Mouse (Mus musculus) midbrain, embryonic 16.5 days (tissue): ENCODE data around the gene Aars2. TPM values are rescaled to one million over a fixed set of nuclear protein-coding genes. Genes with fewer than 3 reads are reported as not detected.

Source experiments
- ATAC-seq: fragments of 200-750 bp; cut with Nextera tagmentation; 2 replicates; pipeline ENCODE4 v1.8.0; 2017; ENCODE audit warnings: moderate TSS enrichment
- H3K27ac ChIP-seq: fragments of 300-500 bp; sonication (generic); 2 replicates; pipeline ENCODE4 v1.5.1; 2014; ENCODE audit warnings: mild to moderate bottlenecking, low read length, mixed read lengths
- H3K27me3 ChIP-seq: fragments of 300-500 bp; sonication (generic); 2 replicates; pipeline ENCODE4 v1.6.1; 2014; ENCODE audit warnings: low read depth, low read length, mixed read lengths; ENCODE audit not compliant: control insufficient read depth, insufficient read depth
- H3K36me3 ChIP-seq: fragments of 300-500 bp; sonication (generic); 2 replicates; pipeline ENCODE4 v1.6.1; 2014; ENCODE audit warnings: mild to moderate bottlenecking, low read length, moderate library complexity, mixed read lengths; ENCODE audit not compliant: control insufficient read depth, insufficient read depth
- H3K4me1 ChIP-seq: fragments of 300-500 bp; sonication (generic); 2 replicates; pipeline ENCODE4 v1.6.1; 2014; ENCODE audit warnings: mild to moderate bottlenecking, low read length, mixed read lengths; ENCODE audit not compliant: control insufficient read depth, insufficient read depth
- H3K4me2 ChIP-seq: fragments of 300-500 bp; sonication (generic); 2 replicates; pipeline ENCODE4 v1.6.1; 2014; ENCODE audit warnings: mild to moderate bottlenecking, low read length, mixed read lengths
- H3K4me3 ChIP-seq: fragments of 300-500 bp; sonication (generic); 2 replicates; pipeline ENCODE4 v1.5.1; 2014; ENCODE audit warnings: low read depth, mild to moderate bottlenecking, low read length, moderate library complexity, mixed read lengths
- H3K9ac ChIP-seq: fragments of 300-500 bp; sonication (generic); 2 replicates; pipeline ENCODE4 v1.6.1; 2014; ENCODE audit warnings: low read depth, low read length, mixed read lengths
- H3K9me3 ChIP-seq: fragments of 300-500 bp; sonication (generic); replicated peaks from 2 replicates; pipeline ENCODE4 v1.6.1; 2014; ENCODE audit warnings: mild to moderate bottlenecking, low read length, mixed read lengths; ENCODE audit not compliant: control insufficient read depth, poor library complexity, severe bottlenecking
- WGBS: fragments of 180-500 bp; shearing (Covaris S2); extraction: QIAGEN DNeasy Blood & Tissue Kit; methylation state at CpG from one replicate; pipeline ENCODE4 v1.1.7; 2014; 5-methylcytosine and 5-hydroxymethylcytosine counted together
- polyA plus RNA-seq: library from polyadenylated mRNA; unstranded; fragments of >200 nt; fragmentation: Nextera tagmentation; extraction: Ambion mirVana; gene quantifications from 2 replicates; pipeline ENCODE4 v1.2.1, GENCODE M21; 2015

The Aars2 gene
- polyA plus RNA-seq, 1 experiment from 2014 or later = 17.6 TPM

DNA sequence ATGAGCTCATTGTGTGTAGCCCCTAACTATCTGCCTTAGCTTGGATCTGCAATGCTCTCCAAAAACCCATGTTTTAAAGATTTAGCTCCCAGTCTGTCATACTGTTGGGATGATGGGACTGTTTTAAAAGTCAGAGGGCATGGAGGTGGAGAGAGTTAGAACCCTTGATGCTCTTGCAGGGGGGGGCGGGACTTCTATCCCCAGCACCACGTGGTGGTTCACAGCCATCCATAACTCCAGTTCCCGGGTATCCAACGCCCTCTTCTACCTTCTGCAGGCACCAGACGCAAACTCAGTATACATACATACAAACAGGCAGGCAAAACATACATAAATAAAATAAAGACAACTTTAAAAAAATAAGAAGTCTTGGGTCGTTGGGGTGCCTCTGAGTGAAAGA lies 33.0 kb upstream of the Aars2 start:
- H3K36me3 ChIP-seq = no peaks in the 10 kb centered on the region
- H3K27me3 ChIP-seq = no peaks in the 10 kb centered on the region
- ATAC-seq = no peak
- peaks cover 7% of the 10 kb centered on the region; the same call in 1 of the 2 replicates for H3K4me1 ChIP-seq
- H3K9me3 ChIP-seq = no peaks in the 10 kb centered on the region
- 88% methylated on average over 6 of the region's 6 CpGs for WGBS
- no peak overlapping the region for H3K4me3 ChIP-seq
- H3K27ac ChIP-seq = no peak overlapping the region
- no peak overlapping the region for H3K9ac ChIP-seq
- H3K4me2 ChIP-seq = no peak overlapping the region

DNA sequence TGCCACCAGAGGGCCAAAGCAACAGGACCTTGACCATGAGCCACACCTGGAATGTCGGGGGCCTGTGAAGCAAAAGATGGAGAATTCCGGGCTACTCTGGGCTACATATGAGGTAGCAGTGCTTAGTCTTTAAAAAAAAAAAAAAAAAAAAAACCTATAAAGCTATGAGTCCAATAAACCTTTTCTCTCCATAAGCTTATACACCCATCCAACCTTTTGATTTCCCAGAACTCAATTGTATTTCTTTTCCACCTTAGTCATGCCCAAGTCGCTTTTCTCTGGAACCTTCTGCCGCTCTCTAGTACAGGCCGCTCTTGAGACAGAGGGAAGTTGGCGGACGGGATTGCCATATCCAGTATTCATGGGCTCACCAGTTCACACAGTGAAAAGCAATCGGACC lies 32.5 kb upstream of the Aars2 start:
- no peaks in the 10 kb centered on the region for H3K27me3 ChIP-seq
- no peaks in the 10 kb centered on the region for H3K36me3 ChIP-seq
- H3K27ac ChIP-seq = peak overlapping the region; percentile 81
- 62% methylated on average over 8 of the region's 8 CpGs for WGBS
- peak overlapping the region; percentile 76 for H3K4me2 ChIP-seq
- peak overlapping the region; percentile 42 for H3K4me3 ChIP-seq
- H3K9ac ChIP-seq = peak overlapping the region; percentile 59
- peak; percentile 40; the same call in 1 of the 2 replicates for ATAC-seq
- no peaks in the 10 kb centered on the region for H3K9me3 ChIP-seq
- H3K4me1 ChIP-seq = peaks cover 7% of the 10 kb centered on the region; the same call in 1 of the 2 replicates

DNA sequence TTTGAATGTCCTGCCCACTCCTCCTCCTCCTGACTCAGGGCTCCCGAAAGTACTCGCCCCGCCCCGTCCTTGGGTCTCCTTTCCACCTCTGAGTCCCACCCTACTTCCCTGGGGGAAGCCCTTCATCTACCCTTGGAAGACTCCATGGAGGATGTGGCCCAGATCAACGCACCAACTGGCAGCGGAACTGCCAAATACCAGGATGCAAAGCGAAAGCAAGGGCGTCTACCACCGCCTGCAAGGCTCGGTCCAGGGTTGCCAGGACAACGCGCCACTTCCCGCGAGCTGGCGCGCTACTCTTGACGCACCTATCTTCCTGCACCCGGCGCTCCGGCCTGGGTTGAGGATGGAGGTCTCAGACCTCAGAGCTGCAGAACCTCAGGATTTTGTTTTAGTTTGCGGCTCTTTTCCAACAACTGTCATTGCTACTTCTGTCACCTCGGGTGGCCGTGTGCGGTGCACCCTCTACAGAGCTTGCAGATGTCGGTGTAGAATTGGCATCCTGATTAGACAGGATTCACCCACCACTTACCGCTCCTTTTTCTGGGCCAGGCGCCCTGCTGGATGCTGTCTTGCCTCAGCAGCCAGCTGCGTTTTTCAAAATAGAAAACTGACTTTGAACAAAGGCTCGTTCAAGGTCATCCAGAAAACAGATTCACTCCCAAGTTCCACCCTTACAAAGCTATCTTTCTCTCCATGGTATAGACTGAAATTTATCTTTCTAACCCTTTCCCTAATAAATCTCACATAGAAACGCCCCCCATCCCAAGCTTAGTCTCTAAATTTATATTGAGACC lies 31.8 kb upstream of the Aars2 start, which contains the start of gene Spats1:
Gene Spats1 (minus strand): TSS at position 747 of the 797 bp plus-strand sequence.
- Histone ChIP-seq H3K27ac (peak within 1 kb of the TSS; percentile 81), H3K4me2 (peak within 1 kb of the TSS; percentile 76), H3K36me3 (no peaks in the 10 kb centered on the region), H3K27me3 (no peaks in the 10 kb centered on the region), H3K9ac (peak within 1 kb of the TSS; percentile 59), H3K9me3 (no peaks in the 10 kb centered on the region), H3K4me3 (peak within 1 kb of the TSS; percentile 42), H3K4me1 (peaks cover 7% of the 10 kb centered on the region; the same call in 1 of the 2 replicates)
- WGBS = 5% methylated on average over 30 of the region's 30 CpGs
- peak; percentile 90 for ATAC-seq

DNA sequence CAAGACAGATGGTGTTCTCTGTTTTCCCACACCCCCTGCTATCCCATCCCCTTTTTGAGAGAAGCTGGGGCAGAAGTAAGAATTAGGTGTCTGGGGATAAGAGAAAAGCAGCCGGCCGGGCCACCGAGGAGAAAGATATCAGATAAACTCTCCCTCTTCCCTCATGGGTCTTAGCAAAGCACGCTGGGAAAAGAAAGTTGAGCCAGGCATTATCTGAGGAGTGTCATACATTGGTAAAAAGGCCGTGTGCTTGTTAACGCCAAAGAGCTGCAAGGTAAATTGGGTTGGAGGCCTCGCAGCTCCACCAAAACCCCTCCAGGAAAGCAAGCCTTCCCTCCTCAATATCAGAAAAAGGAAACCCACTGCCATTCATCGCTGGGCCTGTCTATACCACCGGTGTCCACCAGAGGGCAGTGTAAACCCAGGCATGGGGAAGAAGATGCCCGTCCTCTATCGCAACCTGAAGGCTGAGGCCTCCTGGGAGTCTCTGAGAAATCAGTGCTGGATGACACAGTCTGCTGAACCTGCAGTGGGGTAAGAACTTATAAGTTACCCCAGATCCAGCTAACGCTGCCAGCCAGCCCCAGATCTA lies 28.3 kb upstream of the Aars2 start:
- H3K27me3 ChIP-seq = no peaks in the 10 kb centered on the region
- no peaks in the 10 kb centered on the region; the same call in 1 of the 2 replicates for H3K9me3 ChIP-seq
- no peaks in the 10 kb centered on the region for H3K36me3 ChIP-seq
- H3K4me2 ChIP-seq = no peak overlapping the region
- H3K4me3 ChIP-seq = no peak overlapping the region
- WGBS = 19% methylated on average over 12 of the region's 12 CpGs
- no peak overlapping the region for H3K9ac ChIP-seq
- peaks cover 7% of the 10 kb centered on the region; the same call in 1 of the 2 replicates for H3K4me1 ChIP-seq
- H3K27ac ChIP-seq = no peak overlapping the region
- ATAC-seq = 0 out of 2 replicates have a peak, but pooled peaks have one; percentile 15

DNA sequence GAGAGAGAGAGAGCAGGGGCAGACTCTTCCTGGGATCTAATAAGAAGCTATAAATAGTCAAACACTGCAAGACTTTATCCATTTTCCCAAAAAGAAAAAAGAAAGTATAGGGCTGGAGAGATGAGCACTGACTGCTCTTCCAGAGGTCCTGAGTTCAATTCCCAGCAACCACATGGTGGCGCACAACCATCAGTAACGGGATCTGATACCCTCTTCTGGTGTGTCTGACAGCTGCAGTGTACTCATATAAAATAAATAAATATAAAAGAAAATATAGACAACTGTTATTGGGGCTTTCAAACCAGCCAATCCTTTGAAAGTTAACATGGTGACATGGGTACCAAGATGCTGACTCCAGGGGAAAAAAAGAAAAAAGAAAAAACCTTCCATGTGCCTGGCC lies 26.2 kb upstream of the Aars2 start:
- 35% methylated on average over 2 of the region's 2 CpGs for WGBS
- H3K4me3 ChIP-seq = no peak overlapping the region
- H3K4me2 ChIP-seq = no peak overlapping the region
- no peak overlapping the region for H3K9ac ChIP-seq
- no peaks in the 10 kb centered on the region for H3K36me3 ChIP-seq
- ATAC-seq = no peak
- no peak overlapping the region for H3K27ac ChIP-seq
- no peaks in the 10 kb centered on the region for H3K27me3 ChIP-seq
- no peaks in the 10 kb centered on the region; the same call in 1 of the 2 replicates for H3K9me3 ChIP-seq
- H3K4me1 ChIP-seq = no peaks in the 10 kb centered on the region

DNA sequence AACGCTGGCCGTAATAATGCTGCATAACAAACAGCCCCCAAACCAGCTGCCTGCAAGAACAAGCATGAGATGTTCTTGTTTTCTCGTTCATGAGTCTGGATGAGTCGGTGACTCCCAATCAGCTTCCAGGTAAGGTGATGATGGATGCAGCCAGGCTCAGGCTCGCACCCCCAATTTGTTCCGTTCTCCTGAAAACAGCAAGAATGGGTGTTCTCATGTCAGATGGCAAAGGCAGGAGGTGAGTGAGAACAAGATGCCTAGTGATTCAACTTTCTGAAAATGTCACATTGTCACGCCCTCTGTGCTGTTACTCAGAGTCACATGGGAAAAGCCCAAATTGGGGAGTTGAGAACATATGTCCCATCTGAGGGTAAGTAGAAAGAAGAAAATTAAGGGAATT lies 21.1 kb upstream of the Aars2 start:
- Histone ChIP-seq H3K4me2 (no peak overlapping the region), H3K27me3 (no peaks in the 10 kb centered on the region), H3K27ac (no peak overlapping the region), H3K4me3 (no peak overlapping the region), H3K9me3 (no peaks in the 10 kb centered on the region; the same call in 1 of the 2 replicates), H3K4me1 (no peaks in the 10 kb centered on the region), H3K9ac (no peak overlapping the region), H3K36me3 (no peaks in the 10 kb centered on the region)
- ATAC-seq = no peak
- 93% methylated on average over 7 of the region's 7 CpGs for WGBS

DNA sequence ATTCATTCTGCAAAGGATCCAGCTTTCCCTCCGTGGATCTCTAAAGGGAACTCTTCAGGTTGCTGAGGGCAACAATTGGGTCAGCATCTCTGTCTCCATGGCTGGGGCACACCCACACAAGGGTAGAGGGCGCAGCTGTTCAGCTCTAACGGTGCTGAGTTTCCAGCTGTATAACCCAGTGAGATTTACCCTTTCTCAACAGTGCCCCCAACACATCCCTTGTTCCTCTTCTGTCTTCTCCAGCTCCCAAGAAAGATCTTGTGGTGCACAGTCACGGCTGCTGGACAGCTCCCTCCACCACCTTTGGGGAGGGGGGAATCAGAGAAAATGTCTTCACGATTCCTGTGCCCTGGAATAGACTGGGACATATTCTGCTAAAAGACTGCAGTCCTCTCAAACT lies 19.4 kb upstream of the Aars2 start:
- Histone ChIP-seq H3K4me2 (no peak overlapping the region), H3K4me1 (no peaks in the 10 kb centered on the region), H3K27me3 (no peaks in the 10 kb centered on the region), H3K9ac (no peak overlapping the region), H3K4me3 (no peak overlapping the region), H3K36me3 (no peaks in the 10 kb centered on the region), H3K9me3 (no peaks in the 10 kb centered on the region), H3K27ac (no peak overlapping the region)
- 20% methylated on average over 5 of the region's 5 CpGs for WGBS
- ATAC-seq = no peak

DNA sequence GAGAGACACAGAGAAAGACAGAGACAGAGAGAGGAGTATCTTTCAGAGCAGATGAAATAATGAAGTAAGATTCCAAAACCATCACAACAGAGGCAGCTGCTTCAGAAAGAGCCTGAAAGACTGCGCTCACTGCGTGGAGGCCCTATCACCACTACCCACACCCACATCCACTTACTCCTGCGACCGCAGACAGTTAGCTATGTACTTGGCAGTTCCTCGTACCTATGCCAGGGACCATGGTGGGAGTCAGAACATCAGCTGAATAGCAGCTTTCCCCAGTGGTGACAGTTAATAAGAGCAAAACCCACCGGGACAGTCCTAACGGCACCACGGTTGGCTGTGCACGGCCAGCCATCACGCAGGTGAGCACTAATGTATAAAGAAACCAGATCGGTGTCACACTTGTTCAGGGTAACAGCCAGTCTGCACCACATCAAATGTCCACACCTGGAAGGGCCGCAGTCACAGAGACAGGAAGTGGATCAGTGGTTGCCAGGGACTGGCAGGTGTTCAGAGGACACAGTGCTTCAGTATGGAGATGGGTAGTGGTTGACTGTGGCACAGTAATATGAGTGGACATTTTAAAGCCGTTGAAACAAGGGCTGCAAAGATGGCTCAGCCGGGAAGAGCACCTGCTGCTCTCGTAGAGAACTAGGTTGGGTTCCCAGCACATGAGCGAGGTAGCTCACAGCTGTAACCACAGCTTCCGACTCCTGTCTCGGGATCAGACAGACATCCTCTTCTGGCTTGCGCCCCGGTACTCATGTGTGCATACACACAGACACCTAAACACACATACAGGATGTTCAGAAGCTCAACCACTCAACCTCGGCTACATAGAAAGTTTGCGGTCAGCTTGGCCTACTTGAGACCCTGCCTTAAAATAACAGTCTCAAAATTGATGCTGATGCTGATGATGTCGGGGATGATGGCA lies 18.1 kb upstream of the Aars2 start:
- H3K9ac ChIP-seq = no peak overlapping the region
- H3K27me3 ChIP-seq = no peaks in the 10 kb centered on the region
- H3K4me3 ChIP-seq = no peak overlapping the region
- no peak overlapping the region for H3K27ac ChIP-seq
- no peak for ATAC-seq
- WGBS = 87% methylated on average over 23 of the region's 23 CpGs
- H3K4me2 ChIP-seq = no peak overlapping the region
- H3K36me3 ChIP-seq = no peaks in the 10 kb centered on the region
- H3K9me3 ChIP-seq = no peaks in the 10 kb centered on the region
- H3K4me1 ChIP-seq = no peaks in the 10 kb centered on the region
